Mouse (Mus musculus) mouse embryonic stem cell (cell line): Measurements from ENCODE around the gene 4930507D05Rik.
"Not testable (repeated sequence)": the region's sequence is repeated elsewhere in the genome, so short reads cannot be mapped to it uniquely, and the experiment has no call there.

Experiments
- in situ Hi-C, 2 experiments: fragments of 300-500 bp; cut with MboI; formaldehyde crosslinking; loops; 1 replicate in 1 of 2; 3 replicates in 1 of 2; pipeline ENCODE4 v1.14.3; 2019 to 2020; ENCODE audit warnings: low sequenced_read_pairs in 2 of 2, low pct_unique_long_range_greater_than_20kb in 1 of 2, mixed read lengths in 1 of 2; ENCODE audit not compliant: unreplicated experiment in 1 of 2

The 4930507D05Rik gene

GRCm38 (mm10) chr10:62471105-62471504 is 21.8 kb downstream of the 4930507D05Rik start:
- in situ Hi-C loops = no loop called here

GRCm38 (mm10) chr10:62474944-62475343 is 25.7 kb downstream of the 4930507D05Rik start:
- in situ Hi-C loops = no loop called here

GRCm38 (mm10) chr10:62476980-62477379 is 27.7 kb downstream of the 4930507D05Rik start:
- in situ Hi-C loops = no loop called here

- in situ Hi-C loops = no loop called here
These were observed 32.0 kb downstream of the 4930507D05Rik start for GRCm38 (mm10) chr10:62481108-62481852.

GRCm38 (mm10) chr10:62485878-62486582 is 36.7 kb downstream of the 4930507D05Rik start:
- in situ Hi-C loops = no loop called here

- in situ Hi-C loops = no loop called here
These were observed 37.5 kb downstream of the 4930507D05Rik start, which contains the start of gene Vps26a for GRCm38 (mm10) chr10:62486618-62487415. Gene Vps26a (minus strand): TSS chr10:62486805.

GRCm38 (mm10) chr10:62488266-62488665 is 39.0 kb downstream of the 4930507D05Rik start:
- in situ Hi-C loops = no loop called here

GRCm38 (mm10) chr10:62491681-62492080 is 42.4 kb downstream of the 4930507D05Rik start:
- in situ Hi-C loops = not testable (repeated sequence)

GRCm38 (mm10) chr10:62500088-62500915 is 51.0 kb downstream of the 4930507D05Rik start:
- in situ Hi-C loops = loop anchor here (5.0 to 10.0 kb wide), 2 partner anchors 52 to 54 kb away; no protein-coding TSS in a partner anchor
